Comparison of ENCODE assay signal across 17 mouse cellular contexts in the genomic region with DNA sequence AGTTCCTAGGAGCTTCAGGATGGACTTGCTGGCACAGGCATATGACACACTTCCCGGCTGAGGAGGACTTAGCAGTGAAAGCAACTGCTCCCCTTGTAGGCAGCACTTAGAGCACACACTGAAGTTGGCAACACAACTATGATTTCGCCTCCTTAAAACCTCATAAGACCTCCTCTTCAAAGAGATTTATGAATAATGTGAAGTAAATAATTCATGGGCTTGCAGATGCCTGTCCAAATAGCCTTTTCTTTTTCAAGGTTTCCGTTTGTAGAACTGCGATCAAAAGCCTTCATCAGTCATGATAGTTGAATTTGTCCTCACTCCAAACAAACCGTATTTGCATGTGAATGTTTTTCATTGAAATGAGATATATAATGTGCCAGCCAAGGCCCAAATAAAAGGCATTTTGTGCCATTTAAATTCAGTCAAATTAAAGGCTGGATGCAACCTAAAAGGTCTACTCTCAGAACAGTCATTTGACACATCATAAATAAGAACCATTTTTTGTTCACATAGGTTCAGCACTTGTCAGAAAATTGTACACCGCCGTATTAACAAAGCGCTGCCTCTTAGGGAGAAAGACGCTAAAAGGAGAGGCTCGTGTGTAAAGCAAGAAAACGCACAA.
DNase-seq lines count a peak whose midpoint lies in the region; ATAC-seq and TF ChIP-seq lines count a peak whose summit lies in the region.
"Had no signal": no experiment of that assay in that cellular context is flagged by ENCODE, and none has a peak within 500 bp of the region (broad histone marks: within the 10 kb centered on the region; RNA-seq: fewer than 3 reads in every experiment).

No protein-coding gene starts in this region.

- no peaks in the 10 kb centered on the region for H3K36me3 ChIP-seq in hindbrain, embryonic 11.5 days (ENCODE audit: control insufficient read depth, insufficient read depth, low read length)
- no peaks in the 10 kb centered on the region for H3K36me3 ChIP-seq in hindbrain, embryonic 10.5 days
- H3K36me3 ChIP-seq in hindbrain, embryonic 13.5 days: no peaks in the 10 kb centered on the region
- H3K36me3 ChIP-seq in neural tube, embryonic 13.5 days: no peaks in the 10 kb centered on the region
- H3K36me3 ChIP-seq: lung, embryonic 15.5 days had no signal

- 62% methylated on average over 11 of the region's 11 CpGs for WGBS in hindbrain, embryonic 11.5 days
- 80% methylated on average over 11 of the region's 11 CpGs for WGBS in hindbrain, embryonic 10.5 days
- 39% methylated on average over 11 of the region's 11 CpGs for WGBS in hindbrain, embryonic 13.5 days
- 28% methylated on average over 11 of the region's 11 CpGs for WGBS in neural tube, embryonic 13.5 days

- TF ChIP-seq POLR2A in cortical plate, adult 2 months (IDR thresholded peaks at IDR 0.05; ENCODE audit: extremely low read depth, insufficient read depth, low read length): no peak

- H3K4me3 ChIP-seq in hindbrain, embryonic 11.5 days (ENCODE audit: low read depth, low read length): no peak overlapping the region
- H3K4me3 ChIP-seq in hindbrain, embryonic 10.5 days: no peak overlapping the region
- H3K4me3 ChIP-seq in cortical plate, adult 2 months (ENCODE audit: insufficient read depth, low read length): no peak overlapping the region
- no peak overlapping the region for H3K4me3 ChIP-seq in hindbrain, embryonic 13.5 days
- no peak overlapping the region for H3K4me3 ChIP-seq in neural tube, embryonic 13.5 days
- H3K4me3 ChIP-seq: lung, embryonic 15.5 days had no signal

- peak; percentile 66 for ATAC-seq in hindbrain, embryonic 11.5 days (ENCODE audit: low FRiP score)
- ATAC-seq in hindbrain, embryonic 13.5 days (ENCODE audit: low FRiP score): peak; percentile 73; the same call in 1 of the 2 replicates
- ATAC-seq in neural tube, embryonic 13.5 days (ENCODE audit: low read depth): peak; percentile 43
- ATAC-seq in megakaryocyte-erythroid progenitor cell, adult 5-6 weeks (replicated peaks; ENCODE audit: low FRiP score, low TSS enrichment, poor library complexity, severe bottlenecking): no peak

- no peak overlapping the region for H3K27ac ChIP-seq in hindbrain, embryonic 11.5 days (ENCODE audit: low read depth, low read length)
- H3K27ac ChIP-seq in hindbrain, embryonic 10.5 days: no peak overlapping the region
- H3K27ac ChIP-seq in cortical plate, adult 2 months (ENCODE audit: insufficient read depth, low read length): peak overlapping the region; percentile 29; the same call in 1 of the 2 replicates
- H3K27ac ChIP-seq in hindbrain, embryonic 13.5 days: no peak overlapping the region
- H3K27ac ChIP-seq in neural tube, embryonic 13.5 days (replicated peaks): no peak overlapping the region
- H3K27ac ChIP-seq: lung, embryonic 15.5 days had no signal

- no peak for DNase-seq in hindbrain, embryonic 11.5 days (ENCODE audit: low spot score)
- DNase-seq in hindbrain, embryonic 10.5 days (ENCODE audit: low spot score): no peak
- no peak for DNase-seq in B cell, adult 2 months
- DNase-seq: adrenal gland, adult 2 months; cerebellum, postnatal 14 days; gastrocnemius, postnatal 25 days; heart, postnatal 4 days; kidney, adult 9 months; liver; right cerebral cortex, postnatal 4 days; thymus, postnatal 4 days had no signal

- no peak overlapping the region for H3K4me2 ChIP-seq in hindbrain, embryonic 11.5 days (replicated peaks; ENCODE audit: low read depth, low read length)
- peak overlapping the region; percentile 2; the same call in 1 of the 2 replicates for H3K4me2 ChIP-seq in hindbrain, embryonic 13.5 days
- H3K4me2 ChIP-seq in neural tube, embryonic 13.5 days: 0 out of 2 replicates have a peak overlapping the region, but pooled peaks have one; percentile 13
- H3K4me2 ChIP-seq: heart, embryonic 11.5 days; lung, embryonic 15.5 days had no signal

- TF ChIP-seq CTCF in cortical plate, adult 2 months (IDR thresholded peaks at IDR 0.05; ENCODE audit: extremely low read depth, insufficient read depth, low read length): no peak

- no peak overlapping the region for H3K9ac ChIP-seq in hindbrain, embryonic 11.5 days (ENCODE audit: low read depth, low read length)
- H3K9ac ChIP-seq in hindbrain, embryonic 13.5 days: no peak overlapping the region
- H3K9ac ChIP-seq in neural tube, embryonic 13.5 days: no peak overlapping the region
- H3K9ac ChIP-seq: lung, embryonic 15.5 days had no signal

- no peaks in the 10 kb centered on the region for H3K27me3 ChIP-seq in hindbrain, embryonic 11.5 days (ENCODE audit: control insufficient read depth, insufficient read depth, low read length)
- H3K27me3 ChIP-seq in hindbrain, embryonic 10.5 days (ENCODE audit: insufficient read depth, poor library complexity, severe bottlenecking): no peaks in the 10 kb centered on the region
- no peaks in the 10 kb centered on the region for H3K27me3 ChIP-seq in hindbrain, embryonic 13.5 days
- no peaks in the 10 kb centered on the region for H3K27me3 ChIP-seq in neural tube, embryonic 13.5 days
- H3K27me3 ChIP-seq: lung, embryonic 15.5 days had no signal

- no peaks in the 10 kb centered on the region for H3K9me3 ChIP-seq in hindbrain, embryonic 11.5 days (ENCODE audit: control insufficient read depth, low read length)
- no peaks in the 10 kb centered on the region for H3K9me3 ChIP-seq in hindbrain, embryonic 10.5 days
- no peaks in the 10 kb centered on the region for H3K9me3 ChIP-seq in hindbrain, embryonic 13.5 days
- no peaks in the 10 kb centered on the region for H3K9me3 ChIP-seq in neural tube, embryonic 13.5 days
- H3K9me3 ChIP-seq: lung, embryonic 15.5 days had no signal

- no peaks in the 10 kb centered on the region for H3K4me1 ChIP-seq in hindbrain, embryonic 11.5 days (replicated peaks; ENCODE audit: control insufficient read depth, insufficient read depth, low read length)
- H3K4me1 ChIP-seq in hindbrain, embryonic 10.5 days (replicated peaks): no peaks in the 10 kb centered on the region
- H3K4me1 ChIP-seq in cortical plate, adult 2 months (ENCODE audit: control insufficient read depth, insufficient read depth, low read length): no peaks in the 10 kb centered on the region; the same call in 1 of the 2 replicates
- H3K4me1 ChIP-seq in hindbrain, embryonic 13.5 days (replicated peaks): peaks cover 5% of the 10 kb centered on the region; the same call in 1 of the 2 replicates
- peaks cover 16% of the 10 kb centered on the region for H3K4me1 ChIP-seq in neural tube, embryonic 13.5 days (replicated peaks)
- H3K4me1 ChIP-seq: lung, embryonic 15.5 days had no signal
